Mouse (Mus musculus) gastrocnemius, adult 18-20 months (tissue): ENCODE results near the gene Oasl1. TPM values are rescaled to one million over a fixed set of nuclear protein-coding genes. Genes with fewer than 3 reads are reported as not detected.
"Not testable (repeated sequence)": the region's sequence is repeated elsewhere in the genome, so short reads cannot be mapped to it uniquely, and the experiment has no call there.

Source experiments
- DNase-seq: peaks from one replicate; pipeline ENCODE4 v3.0.0; 2021; ENCODE audit warnings: low spot score
- long read RNA-seq, 2 experiments: library from polyadenylated mRNA; stranded (forward); transcript quantifications; one replicate each; pipeline ENCODE4 v2.0.0; 2021
- total RNA-seq, 2 experiments: library from RNA; stranded (reverse); gene quantifications; 2 replicates each; pipeline ENCODE4 v1.2.3; 2021

Oasl1 gene
- under 1 TPM in 1 of 2 experiments, not detected in 1; 0.31 TPM for total RNA-seq
- long read RNA-seq, experiment 1, result 0 reads
- long read RNA-seq, experiment 2, result 0 reads

GRCm38 (mm10) chr5:114922998-114923473 is at the start of gene Oasl1:
Gene Oasl1 (plus strand): TSS chr5:114923240.
- peak; percentile 51 for DNase-seq

- no peak for DNase-seq
Measured at GRCm38 (mm10) chr5:114875858-114876257, 47.2 kb upstream of the Oasl1 start.

- no peak for DNase-seq
Measured at GRCm38 (mm10) chr5:114876331-114876730, 46.7 kb upstream of the Oasl1 start.

- no peak for DNase-seq
Measured at GRCm38 (mm10) chr5:114877487-114877886, 45.6 kb upstream of the Oasl1 start.

GRCm38 (mm10) chr5:114879399-114879798 is 43.6 kb upstream of the Oasl1 start:
- DNase-seq, result no peak

- DNase-seq, result not testable (repeated sequence)
Measured at GRCm38 (mm10) chr5:114882319-114882718, 40.7 kb upstream of the Oasl1 start.

GRCm38 (mm10) chr5:114883022-114883421 is 40.0 kb upstream of the Oasl1 start:
- no peak for DNase-seq

GRCm38 (mm10) chr5:114886801-114887200 is 36.2 kb upstream of the Oasl1 start:
- DNase-seq, result no peak

- DNase-seq, result no peak
Measured at GRCm38 (mm10) chr5:114888995-114889394, 34.0 kb upstream of the Oasl1 start.

GRCm38 (mm10) chr5:114895542-114895941 is 27.5 kb upstream of the Oasl1 start:
- DNase-seq, result no peak

- no peak for DNase-seq
Measured at GRCm38 (mm10) chr5:114896688-114897373, 26.2 kb upstream of the Oasl1 start, which contains the start of gene Oasl2. Gene Oasl2 (plus strand): TSS chr5:114896936.

- peak; percentile 40 for DNase-seq
Measured at GRCm38 (mm10) chr5:114897374-114897793, 25.7 kb upstream of the Oasl1 start.

- no peak for DNase-seq
Measured at GRCm38 (mm10) chr5:114898857-114899256, 24.2 kb upstream of the Oasl1 start.

- no peak for DNase-seq
Measured at GRCm38 (mm10) chr5:114902413-114902812, 20.6 kb upstream of the Oasl1 start.

GRCm38 (mm10) chr5:114908598-114909305 is 14.3 kb upstream of the Oasl1 start:
- no peak for DNase-seq

- no peak for DNase-seq
Measured at GRCm38 (mm10) chr5:114913686-114914085, 9.4 kb upstream of the Oasl1 start.

- no peak for DNase-seq
Measured at GRCm38 (mm10) chr5:114914855-114915254, 8.2 kb upstream of the Oasl1 start.

GRCm38 (mm10) chr5:114915854-114916253 is 7.2 kb upstream of the Oasl1 start:
- no peak for DNase-seq

- no peak for DNase-seq
Measured at GRCm38 (mm10) chr5:114916777-114917176, 6.3 kb upstream of the Oasl1 start.

- not testable (repeated sequence) for DNase-seq
Measured at GRCm38 (mm10) chr5:114917357-114917756, 5.7 kb upstream of the Oasl1 start.

GRCm38 (mm10) chr5:114921551-114922365 is 1.3 kb upstream of the Oasl1 start:
- DNase-seq, result no peak

GRCm38 (mm10) chr5:114922366-114922731 is 691 bp upstream of the Oasl1 start:
- DNase-seq, result no peak
